Mouse (Mus musculus) heart, embryonic 13.5 days (tissue): ENCODE data around the gene Ctcfl. TPM values are rescaled to one million over a fixed set of nuclear protein-coding genes. Genes with fewer than 3 reads are reported as not detected.

Source experiments
- ATAC-seq: fragments of 200-750 bp; cut with Nextera tagmentation; 2 replicates; pipeline ENCODE4 v1.8.0; 2017; ENCODE audit warnings: moderate TSS enrichment; ENCODE audit not compliant: insufficient number of reproducible peaks, low FRiP score, low TSS enrichment; ENCODE audit errors: extremely low read depth
- H3K27ac ChIP-seq: fragments of 300-500 bp; sonication (generic); replicated peaks from 2 replicates; pipeline ENCODE4 v1.5.1; 2015; ENCODE audit warnings: moderate library complexity, mild to moderate bottlenecking, inconsistent platforms
- H3K27me3 ChIP-seq: fragments of 300-500 bp; sonication (generic); replicated peaks from 2 replicates; pipeline ENCODE4 v1.6.1; 2015; ENCODE audit warnings: mild to moderate bottlenecking, inconsistent platforms
- H3K36me3 ChIP-seq: fragments of 300-500 bp; sonication (generic); 2 replicates; pipeline ENCODE4 v1.6.1; 2015; ENCODE audit warnings: mild to moderate bottlenecking, inconsistent platforms
- H3K4me1 ChIP-seq: fragments of 300-500 bp; sonication (generic); 2 replicates; pipeline ENCODE4 v1.6.1; 2015; ENCODE audit warnings: inconsistent platforms
- H3K4me2 ChIP-seq: fragments of 300-500 bp; sonication (generic); 2 replicates; pipeline ENCODE4 v1.6.1; 2015; ENCODE audit warnings: inconsistent platforms, mild to moderate bottlenecking, moderate library complexity
- H3K4me3 ChIP-seq: fragments of 300-500 bp; sonication (generic); 2 replicates; pipeline ENCODE4 v1.5.1; 2015; ENCODE audit warnings: moderate library complexity, mild to moderate bottlenecking, inconsistent platforms
- H3K9ac ChIP-seq: fragments of 300-500 bp; sonication (generic); 2 replicates; pipeline ENCODE4 v1.6.1; 2015; ENCODE audit warnings: inconsistent platforms, mild to moderate bottlenecking, moderate library complexity
- H3K9me3 ChIP-seq: fragments of 300-500 bp; sonication (generic); 2 replicates; pipeline ENCODE4 v1.6.1; 2016; ENCODE audit warnings: inconsistent platforms
- WGBS: fragments of 180-500 bp; shearing (Covaris S2); methylation state at CpG from one replicate; pipeline ENCODE4 v1.1.7; 2015; ENCODE audit warnings: mixed read lengths; 5-methylcytosine and 5-hydroxymethylcytosine counted together
- polyA plus RNA-seq: library from polyadenylated mRNA; unstranded; fragments of >200 nt; fragmentation: Nextera tagmentation; extraction: Ambion mirVana; gene quantifications from 2 replicates; pipeline ENCODE4 v1.2.1, GENCODE M21; 2015

Gene Ctcfl
- polyA plus RNA-seq, 1 experiment from 2014 or later, result 0.70 TPM

GRCm38 (mm10) chr2:173080785-173081241, 38.5 kb downstream of the Ctcfl start:
- Histone ChIP-seq H3K36me3 (no peaks in the 10 kb centered on the region), H3K27me3 (no peaks in the 10 kb centered on the region), H3K27ac (peak overlapping the region; percentile 84), H3K4me2 (no peak overlapping the region), H3K9me3 (no peaks in the 10 kb centered on the region; the same call in 1 of the 2 replicates), H3K4me3 (no peak overlapping the region), H3K9ac (peak overlapping the region; percentile 61), H3K4me1 (peaks cover 35% of the 10 kb centered on the region)
- WGBS, result 21% methylated on average over 10 of the region's 10 CpGs
- ATAC-seq, result 0 out of 2 replicates have a peak, but pooled peaks have one; percentile 47

DNA sequence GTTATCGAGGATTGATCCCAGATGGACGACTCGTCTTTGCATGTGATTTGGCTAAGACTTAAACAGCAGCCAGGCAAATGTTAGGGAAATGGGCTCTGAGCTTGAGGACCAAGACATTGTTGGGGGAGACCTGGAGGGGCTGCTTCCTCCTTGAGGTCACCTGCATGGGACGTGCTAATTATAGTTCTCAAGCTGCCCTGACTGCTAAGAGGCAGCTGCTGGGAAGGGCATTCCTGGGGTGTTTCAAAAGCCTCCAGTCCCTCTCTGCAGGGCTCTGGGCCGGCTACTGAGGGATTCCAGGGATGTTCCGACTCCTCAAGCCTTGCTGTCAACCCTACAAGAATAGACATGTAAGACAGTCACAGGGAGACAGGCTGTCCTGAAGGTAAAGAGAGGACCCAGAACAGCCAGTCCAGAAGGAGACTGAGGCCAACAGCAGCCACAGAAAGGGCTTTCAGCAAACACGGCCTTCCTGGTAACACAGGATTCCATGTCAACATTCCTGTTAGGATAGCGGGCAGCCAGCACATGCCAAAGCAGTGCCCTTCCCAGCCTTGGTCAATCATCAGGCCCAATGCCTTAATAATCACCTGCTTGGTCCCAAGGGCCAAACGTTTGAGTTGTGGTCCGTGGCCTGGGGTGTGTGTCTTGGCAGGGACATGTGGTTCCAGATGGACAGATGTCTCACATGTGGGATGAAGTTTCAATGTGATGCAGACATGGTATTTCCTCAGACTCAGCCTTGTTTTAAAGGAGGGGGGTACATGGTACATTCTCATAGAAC, 39.4 kb downstream of the Ctcfl start:
- H3K4me2 ChIP-seq, result no peak overlapping the region
- H3K27ac ChIP-seq, result peak overlapping the region; percentile 84
- 37% methylated on average over 10 of the region's 10 CpGs for WGBS
- no peaks in the 10 kb centered on the region for H3K36me3 ChIP-seq
- H3K4me3 ChIP-seq, result no peak overlapping the region
- peak overlapping the region; percentile 61 for H3K9ac ChIP-seq
- H3K9me3 ChIP-seq, result no peaks in the 10 kb centered on the region; the same call in 1 of the 2 replicates
- peaks cover 35% of the 10 kb centered on the region for H3K4me1 ChIP-seq
- no peaks in the 10 kb centered on the region for H3K27me3 ChIP-seq
- ATAC-seq, result no peak

DNA sequence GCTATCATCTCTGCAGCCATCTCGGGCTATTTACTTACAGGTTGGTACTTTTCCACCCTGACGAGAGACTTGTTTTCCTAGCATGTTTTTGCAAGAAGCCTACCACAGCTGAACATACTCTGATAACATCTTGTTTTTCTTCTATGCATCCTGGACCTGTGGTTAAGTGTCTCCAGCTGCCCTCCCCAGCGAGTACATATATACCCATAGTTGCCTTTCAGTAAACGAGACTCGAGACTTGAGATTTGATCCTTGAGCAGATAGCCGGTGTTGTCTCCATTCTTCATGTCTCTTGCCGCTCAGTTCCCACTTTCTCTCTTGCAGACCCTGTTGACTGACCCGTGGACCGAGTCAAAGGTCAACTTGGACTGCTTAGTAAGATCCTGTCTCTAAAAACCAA, 42.4 kb downstream of the Ctcfl start:
- Histone ChIP-seq H3K4me3 (no peak overlapping the region), H3K27me3 (no peaks in the 10 kb centered on the region), H3K27ac (no peak overlapping the region), H3K4me2 (no peak overlapping the region), H3K9me3 (0 out of 2 replicates have a peak, but pooled peaks cover 4% of the 10 kb centered on the region), H3K9ac (no peak overlapping the region), H3K4me1 (peaks cover 21% of the 10 kb centered on the region), H3K36me3 (no peaks in the 10 kb centered on the region)
- WGBS, result 65% methylated on average over 9 of the region's 9 CpGs
- ATAC-seq, result no peak

DNA sequence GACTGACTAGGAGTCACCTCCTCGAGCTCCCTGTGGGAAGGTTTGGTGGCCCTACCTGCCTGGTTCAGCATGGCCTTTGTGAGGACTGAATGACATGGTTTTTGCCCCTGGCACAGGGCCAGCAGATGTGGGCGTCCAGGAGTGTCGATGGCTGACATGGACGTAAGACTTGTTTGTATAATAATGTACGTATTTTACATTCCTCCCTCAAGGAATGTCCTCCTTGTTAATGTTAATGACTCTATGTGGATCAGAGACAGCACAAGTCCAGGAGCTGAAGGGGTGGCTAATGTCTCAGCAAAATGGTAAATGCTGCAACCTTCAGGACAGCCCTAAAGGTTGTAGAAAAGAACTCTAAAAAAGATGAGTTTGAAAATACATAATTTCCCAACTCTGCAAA, 45.7 kb downstream of the Ctcfl start:
- 63% methylated on average over 5 of the region's 5 CpGs for WGBS
- no peak overlapping the region for H3K4me2 ChIP-seq

GRCm38 (mm10) chr2:173072948-173073347, 46.4 kb downstream of the Ctcfl start:
- no peaks in the 10 kb centered on the region for H3K4me1 ChIP-seq
- ATAC-seq, result no peak
- no peaks in the 10 kb centered on the region for H3K27me3 ChIP-seq
- H3K9me3 ChIP-seq, result peaks cover 8% of the 10 kb centered on the region; the same call in 1 of the 2 replicates
- no peak overlapping the region for H3K27ac ChIP-seq
- WGBS, result 87% methylated on average over 7 of the region's 7 CpGs
- no peaks in the 10 kb centered on the region for H3K36me3 ChIP-seq
- H3K4me2 ChIP-seq, result no peak overlapping the region
- no peak overlapping the region for H3K9ac ChIP-seq
- no peak overlapping the region for H3K4me3 ChIP-seq

More for the DNA sequence above, 45.7 kb downstream of the Ctcfl start:
- no peaks in the 10 kb centered on the region for H3K27me3 ChIP-seq
- 0 out of 2 replicates have a peak, but pooled peaks cover 4% of the 10 kb centered on the region for H3K9me3 ChIP-seq
- H3K27ac ChIP-seq, result no peak overlapping the region
- no peak overlapping the region for H3K9ac ChIP-seq
- no peak for ATAC-seq
- no peaks in the 10 kb centered on the region for H3K36me3 ChIP-seq
- no peak overlapping the region for H3K4me3 ChIP-seq
- no peaks in the 10 kb centered on the region for H3K4me1 ChIP-seq

GRCm38 (mm10) chr2:173064864-173065263, 54.5 kb downstream of the Ctcfl start:
- Histone ChIP-seq H3K36me3 (no peaks in the 10 kb centered on the region), H3K27me3 (no peaks in the 10 kb centered on the region), H3K27ac (no peak overlapping the region), H3K4me3 (no peak overlapping the region), H3K9me3 (peaks cover 10% of the 10 kb centered on the region; the same call in 1 of the 2 replicates), H3K9ac (no peak overlapping the region), H3K4me1 (peaks cover 25% of the 10 kb centered on the region), H3K4me2 (no peak overlapping the region)
- 93% methylated on average over 2 of the region's 2 CpGs for WGBS
- ATAC-seq, result no peak

DNA sequence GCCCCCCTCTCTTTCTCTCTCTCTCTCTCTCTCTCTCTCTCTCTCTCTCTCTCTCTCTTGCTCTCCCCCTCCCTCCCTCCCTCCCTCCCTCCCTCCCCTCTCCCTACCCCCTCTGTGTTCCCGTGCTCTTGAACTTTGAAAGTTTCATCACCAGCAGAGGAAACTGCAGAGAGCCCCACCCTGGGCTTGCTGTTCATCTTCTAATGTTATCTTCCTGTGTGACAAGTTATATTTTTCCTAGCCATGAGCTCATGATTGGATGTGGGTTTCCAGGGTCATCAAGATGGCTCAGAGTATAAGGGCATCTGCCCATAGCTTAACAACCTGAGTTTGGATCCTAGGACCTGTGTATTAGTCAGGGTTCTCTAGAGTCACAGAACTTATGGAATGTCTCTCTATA, 56.1 kb downstream of the Ctcfl start:
- H3K27me3 ChIP-seq, result no peaks in the 10 kb centered on the region
- peaks cover 37% of the 10 kb centered on the region for H3K4me1 ChIP-seq
- no peak overlapping the region for H3K9ac ChIP-seq
- WGBS, result no CpG with 5 or more reads among the region's 1 CpGs
- H3K27ac ChIP-seq, result no peak overlapping the region
- ATAC-seq, result no peak
- H3K9me3 ChIP-seq, result peaks cover 6% of the 10 kb centered on the region; the same call in 1 of the 2 replicates
- no peak overlapping the region for H3K4me2 ChIP-seq
- H3K4me3 ChIP-seq, result no peak overlapping the region
- H3K36me3 ChIP-seq, result no peaks in the 10 kb centered on the region

GRCm38 (mm10) chr2:173061443-173062351, 57.6 kb downstream of the Ctcfl start:
- Histone ChIP-seq H3K4me2 (no peak overlapping the region), H3K27me3 (no peaks in the 10 kb centered on the region), H3K27ac (peak overlapping the region; percentile 83), H3K4me3 (no peak overlapping the region), H3K4me1 (peaks cover 52% of the 10 kb centered on the region), H3K36me3 (no peaks in the 10 kb centered on the region), H3K9me3 (no peaks in the 10 kb centered on the region), H3K9ac (no peak overlapping the region)
- no peak for ATAC-seq
- WGBS, result 55% methylated on average over 15 of the region's 15 CpGs

DNA sequence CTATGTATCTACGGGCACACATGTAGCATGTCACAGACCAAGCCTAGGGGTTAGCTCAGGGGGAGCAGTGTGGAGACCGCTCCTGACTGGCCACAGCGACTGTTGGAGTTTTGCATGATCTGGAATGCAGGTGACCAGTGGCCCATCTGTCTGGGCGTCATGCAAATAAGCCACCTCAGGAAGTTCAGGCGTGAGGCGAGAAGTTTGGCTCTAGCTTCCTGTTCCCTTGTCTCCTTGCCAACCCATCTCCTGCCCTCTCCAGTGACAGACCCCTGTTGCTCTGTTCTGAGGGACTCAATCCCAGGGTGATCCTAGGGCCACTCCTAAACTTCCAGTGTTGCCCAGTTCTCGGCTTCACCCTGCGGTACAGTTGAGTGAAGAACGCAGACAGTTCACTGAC, 58.9 kb downstream of the Ctcfl start:
- Histone ChIP-seq H3K36me3 (no peaks in the 10 kb centered on the region), H3K4me2 (no peak overlapping the region), H3K4me3 (no peak overlapping the region), H3K27me3 (no peaks in the 10 kb centered on the region), H3K4me1 (peaks cover 62% of the 10 kb centered on the region), H3K9ac (0 out of 2 replicates have a peak overlapping the region, but pooled peaks have one; percentile 19), H3K9me3 (no peaks in the 10 kb centered on the region), H3K27ac (peak overlapping the region; percentile 83)
- ATAC-seq, result no peak
- WGBS, result 39% methylated on average over 9 of the region's 9 CpGs

DNA sequence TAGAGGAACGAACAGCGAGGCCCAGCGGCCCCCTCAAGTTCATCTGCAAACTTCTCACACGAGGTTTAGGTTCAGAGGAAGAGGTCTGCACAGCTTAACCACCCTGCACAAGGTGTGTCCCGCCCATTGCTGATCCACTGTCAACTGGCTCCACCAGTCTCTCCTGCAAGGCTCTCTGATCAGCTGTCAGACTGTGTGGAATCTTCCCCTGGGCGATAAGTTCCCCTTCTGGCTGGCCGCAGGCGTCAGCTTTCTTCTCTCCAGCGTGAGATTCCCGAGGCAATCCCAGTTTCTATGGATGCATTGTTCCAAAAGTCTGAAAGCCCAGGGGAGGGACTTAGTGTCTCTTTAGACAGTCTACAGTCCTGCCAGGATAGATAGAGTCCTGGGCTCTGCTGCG, 61.1 kb downstream of the Ctcfl start:
- Histone ChIP-seq H3K36me3 (no peaks in the 10 kb centered on the region), H3K27me3 (no peaks in the 10 kb centered on the region), H3K4me2 (peak overlapping the region; percentile 49; the same call in 1 of the 2 replicates), H3K4me3 (no peak overlapping the region), H3K4me1 (peaks cover 62% of the 10 kb centered on the region), H3K9me3 (no peaks in the 10 kb centered on the region), H3K9ac (peak overlapping the region; percentile 66), H3K27ac (peak overlapping the region; percentile 93)
- no peak for ATAC-seq
- 35% methylated on average over 11 of the region's 11 CpGs for WGBS

DNA sequence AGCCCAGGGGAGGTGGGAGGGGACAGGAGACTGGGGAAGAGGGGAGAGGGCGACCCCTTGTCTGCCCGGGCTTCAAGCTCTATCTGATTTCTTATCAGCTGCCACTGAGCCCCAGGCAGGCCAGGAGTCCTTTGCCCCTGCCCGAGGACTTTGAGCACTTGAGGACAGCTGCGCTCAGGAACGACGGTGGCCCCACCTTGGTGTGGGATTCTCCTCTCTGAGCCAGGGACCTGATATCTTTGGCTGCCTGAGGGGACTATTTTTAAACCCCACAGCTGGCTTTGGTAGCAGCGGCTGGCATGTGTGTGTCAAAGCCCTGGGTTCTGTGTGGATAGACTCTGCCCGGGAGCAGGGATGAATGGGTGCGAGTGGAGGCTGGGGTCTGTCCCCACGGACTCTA, 61.7 kb downstream of the Ctcfl start:
- Histone ChIP-seq H3K4me2 (peak overlapping the region; percentile 49), H3K27me3 (no peaks in the 10 kb centered on the region), H3K9ac (peak overlapping the region; percentile 66), H3K9me3 (no peaks in the 10 kb centered on the region), H3K4me1 (peaks cover 69% of the 10 kb centered on the region), H3K36me3 (no peaks in the 10 kb centered on the region), H3K27ac (peak overlapping the region; percentile 93), H3K4me3 (no peak overlapping the region)
- 10% methylated on average over 10 of the region's 10 CpGs for WGBS
- ATAC-seq, result no peak
